Mouse (Mus musculus): ENCODE measurements around the gene Olfr281. TPM values are rescaled to one million over a fixed set of nuclear protein-coding genes. Genes with fewer than 3 reads are reported as not detected.
A peak's percentile ranks its signal among the peaks of the same experiment; 100 is the strongest.

The Olfr281 gene
- total and polyA plus RNA-seq, 3 experiments: 0.08 to 0.40 TPM; not detected in 1

DNA sequence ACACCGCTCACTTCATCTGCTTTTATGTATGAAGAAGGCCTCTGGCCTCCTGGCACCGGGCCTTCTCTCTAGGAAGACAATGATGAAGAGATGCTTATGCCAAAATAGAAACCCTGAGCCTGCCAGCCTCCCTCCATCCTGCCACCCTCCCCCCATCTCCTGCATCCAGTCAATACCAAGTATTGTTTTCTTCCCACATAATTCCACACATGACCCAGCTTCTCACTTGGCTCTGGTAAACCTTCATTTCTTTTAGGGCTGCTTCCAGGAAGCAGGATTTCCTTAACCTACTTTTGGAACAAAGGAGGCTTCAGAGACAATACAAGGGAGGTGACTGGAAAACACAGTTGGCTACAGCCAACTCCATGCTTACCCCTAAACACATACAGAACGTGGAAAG lies 30.3 kb downstream of the Olfr281 start, which contains the start of gene Lalba:
TSS of gene Lalba (minus strand) at position 21 of the 400 bp plus-strand sequence.
- TF ChIP-seq E2F4 (IDR thresholded peaks at IDR 0.05; ENCODE audit: borderline replicate concordance, low read depth, low read length) (no peak), POLR2AphosphoS2 (IDR thresholded peaks at IDR 0.05; ENCODE audit: low read length) (no peak), EP300 (IDR thresholded peaks at IDR 0.05; ENCODE audit: low read depth in 1 of 2, low read length in 2 of 2) (no peak), MAZ (IDR thresholded peaks at IDR 0.05; ENCODE audit: low read depth, low read length) (no peak), TAL1 (IDR thresholded peaks at IDR 0.05; ENCODE audit: low read length) (no peak), POLR2AphosphoS5 (IDR thresholded peaks at IDR 0.05; ENCODE audit: borderline replicate concordance, low read depth, low read length) (no peak), GABPA (IDR thresholded peaks at IDR 0.05; ENCODE audit: low read depth, low read length) (no peak), HCFC1 (IDR thresholded peaks at IDR 0.05; ENCODE audit: low read depth, low read length) (no peak), UBTF (IDR thresholded peaks at IDR 0.05; ENCODE audit: borderline replicate concordance, insufficient read depth, low read depth, low read length) (no peak), ZKSCAN1 (IDR thresholded peaks at IDR 0.05; ENCODE audit: low read depth, low read length) (no peak), CTCF (IDR thresholded peaks at IDR 0.05 in 2 of 3, conservative IDR thresholded peaks at IDR 0.05 in 1 of 3; ENCODE audit: control insufficient read depth in 1 of 3, insufficient read depth in 1 of 3, low read depth in 2 of 3, low read length in 3 of 3, poor library complexity in 1 of 3, severe bottlenecking in 1 of 3) (no peak), POLR2A (IDR thresholded peaks at IDR 0.05; ENCODE audit: control insufficient read depth in 1 of 2, insufficient read depth in 1 of 2, low read depth in 1 of 2, low read length in 2 of 2, poor library complexity in 1 of 2) (no peak), USF1 (IDR thresholded peaks at IDR 0.05; ENCODE audit: low read depth, low read length) (no peak), MYC (IDR thresholded peaks at IDR 0.05; ENCODE audit: low read depth, low read length) (no peak), NRF1 (IDR thresholded peaks at IDR 0.05; ENCODE audit: insufficient read depth, low read depth, low read length, poor library complexity, severe bottlenecking) (no peak), ETS1 (IDR thresholded peaks at IDR 0.05; ENCODE audit: low read depth, low read length) (no peak), MAX (IDR thresholded peaks at IDR 0.05; ENCODE audit: low read length) (no peak)
- Histone ChIP-seq H3K27me3 (ENCODE audit: control insufficient read depth in 1 of 2, insufficient read depth in 2 of 2, low read length in 2 of 2) (0 out of 4 replicates have a peak, but pooled peaks cover 0 to 1% of the 10 kb centered on the region in 2 experiments), H3K4me3 (ENCODE audit: control insufficient read depth in 1 of 2, insufficient read depth in 1 of 2, low read depth in 2 of 2, low read length in 2 of 2) (no peak within 1 kb of the TSS), H3K27ac (ENCODE audit: control insufficient read depth, low read depth, low read length) (no peak within 1 kb of the TSS), H3K79me2 (ENCODE audit: control insufficient read depth, insufficient read depth, low read length, poor library complexity) (no peaks in the 10 kb centered on the region), H3K9me3 (replicated peaks; ENCODE audit: insufficient read depth, low read length) (no peaks in the 10 kb centered on the region), H3K4me1 (ENCODE audit: control insufficient read depth in 1 of 2, insufficient read depth in 2 of 2, low read length in 2 of 2) (peaks cover 23 to 38% of the 10 kb centered on the region in 2 experiments), H3K36me3 (ENCODE audit: control insufficient read depth in 1 of 2, insufficient read depth in 2 of 2, low read length in 2 of 2) (peaks cover 0 to 21% of the 10 kb centered on the region in 2 experiments; a peak in 2 of 4 replicates), H3K9ac (ENCODE audit: control insufficient read depth, low read depth, low read length, poor library complexity, severe bottlenecking) (no peak within 1 kb of the TSS)
- DNase-seq (ENCODE audit: low read depth, low spot score): no peak

DNA sequence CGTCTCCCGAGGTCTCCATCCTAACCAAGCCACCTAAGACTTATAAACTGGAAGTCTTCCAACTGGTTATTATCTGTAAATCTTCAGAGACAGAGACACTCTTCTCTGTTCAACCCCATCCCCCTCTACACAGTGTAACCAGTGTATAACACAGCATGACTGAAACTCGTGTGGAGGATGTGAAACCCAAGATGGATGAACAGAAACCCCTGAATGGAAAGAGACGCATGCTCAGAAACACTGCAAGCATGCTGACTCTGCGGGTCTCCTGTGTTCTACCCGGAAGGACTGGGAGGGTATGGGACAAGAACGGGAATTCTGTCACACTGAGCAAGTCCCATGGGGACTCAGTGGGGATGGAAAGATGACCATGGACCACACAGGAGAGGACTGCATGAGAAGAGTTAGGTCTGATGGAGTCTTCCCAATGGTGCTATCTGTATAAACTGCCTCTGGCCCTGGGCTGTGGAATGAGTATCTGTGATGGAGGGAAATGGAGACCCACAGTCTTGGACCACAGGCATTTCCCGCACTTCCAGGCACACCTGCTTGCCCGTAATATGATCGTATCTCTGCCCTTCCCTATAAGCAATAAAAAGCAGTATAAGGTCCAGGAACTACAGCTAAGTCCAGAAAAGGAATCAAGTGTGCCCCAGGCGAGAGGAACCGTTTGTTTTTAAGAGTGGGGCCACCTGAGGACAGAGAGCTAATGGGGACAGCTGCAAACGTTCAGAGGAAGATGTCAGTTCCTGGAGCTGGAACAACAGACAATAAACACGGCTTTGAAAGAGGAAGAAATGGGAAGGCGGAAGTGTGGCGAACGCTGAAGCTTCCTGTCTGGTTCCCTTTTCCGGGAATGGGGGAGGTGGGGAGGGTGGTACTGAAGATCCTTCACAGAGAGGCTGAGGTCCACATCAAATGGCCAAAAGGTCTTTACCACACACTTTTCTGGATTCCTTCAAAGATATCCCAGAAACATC lies 31.8 kb downstream of the Olfr281 start:
- peak; percentile 60 for DNase-seq (ENCODE audit: low read depth, low spot score)
- Histone ChIP-seq H3K4me1 (ENCODE audit: control insufficient read depth in 1 of 2, insufficient read depth in 2 of 2, low read length in 2 of 2) (peaks cover 21 to 33% of the 10 kb centered on the region in 2 experiments), H3K4me3 (ENCODE audit: control insufficient read depth in 1 of 2, insufficient read depth in 1 of 2, low read depth in 2 of 2, low read length in 2 of 2) (peak overlapping the region; percentile 23 to 32), H3K79me2 (ENCODE audit: control insufficient read depth, insufficient read depth, low read length, poor library complexity) (no peaks in the 10 kb centered on the region), H3K9ac (ENCODE audit: control insufficient read depth, low read depth, low read length, poor library complexity, severe bottlenecking) (peak overlapping the region; percentile 36), H3K36me3 (ENCODE audit: control insufficient read depth in 1 of 2, insufficient read depth in 2 of 2, low read length in 2 of 2) (peaks cover 0 to 21% of the 10 kb centered on the region in 2 experiments; a peak in 2 of 4 replicates), H3K27ac (ENCODE audit: control insufficient read depth, low read depth, low read length) (peak overlapping the region; percentile 40), H3K9me3 (replicated peaks; ENCODE audit: insufficient read depth, low read length) (no peaks in the 10 kb centered on the region), H3K27me3 (ENCODE audit: control insufficient read depth in 1 of 2, insufficient read depth in 2 of 2, low read length in 2 of 2) (0 out of 4 replicates have a peak, but pooled peaks cover 0 to 1% of the 10 kb centered on the region in 2 experiments)
- TF ChIP-seq CHD2 (IDR thresholded peaks at IDR 0.05; ENCODE audit: low read length) (no peak; the same call in 1 of the 2 replicates), BHLHE40 (IDR thresholded peaks at IDR 0.05; ENCODE audit: borderline replicate concordance, low read depth, low read length) (no peak), UBTF (IDR thresholded peaks at IDR 0.05; ENCODE audit: borderline replicate concordance, insufficient read depth, low read depth, low read length) (no peak), TBP (IDR thresholded peaks at IDR 0.05; ENCODE audit: low read depth, low read length) (peak; percentile 47; the same call in 1 of the 2 replicates), ZNF384 (IDR thresholded peaks at IDR 0.05; ENCODE audit: low read depth, low read length) (peak; percentile 52), E2F4 (IDR thresholded peaks at IDR 0.05; ENCODE audit: borderline replicate concordance, low read depth, low read length) (no peak), KAT2A (conservative IDR thresholded peaks at IDR 0.05; ENCODE audit: low read depth, low read length) (no peak), EP300 (IDR thresholded peaks at IDR 0.05; ENCODE audit: low read depth in 1 of 2, low read length in 2 of 2) (peak; percentile 43 to 72), USF2 (IDR thresholded peaks at IDR 0.05; ENCODE audit: borderline replicate concordance in 1 of 2, insufficient read depth in 1 of 2, low read depth in 1 of 2, low read length in 2 of 2) (no peak), USF1 (IDR thresholded peaks at IDR 0.05; ENCODE audit: low read depth, low read length) (no peak), ZMIZ1 (IDR thresholded peaks at IDR 0.05; ENCODE audit: low read depth, low read length) (no peak), HCFC1 (IDR thresholded peaks at IDR 0.05; ENCODE audit: low read depth, low read length) (peak; percentile 66), POLR2AphosphoS5 (IDR thresholded peaks at IDR 0.05; ENCODE audit: borderline replicate concordance, low read depth, low read length) (no peak), ELF1 (IDR thresholded peaks at IDR 0.05; ENCODE audit: low read depth, low read length) (peak; percentile 87), MAFK (IDR thresholded peaks at IDR 0.05; ENCODE audit: borderline replicate concordance, low read depth, low read length) (no peak), MAZ (IDR thresholded peaks at IDR 0.05; ENCODE audit: low read depth, low read length) (no peak), POLR2AphosphoS2 (IDR thresholded peaks at IDR 0.05; ENCODE audit: low read length) (no peak)

All from MEL (cell line).